Mouse (Mus musculus) lung, postnatal 0 days (tissue): Measurements from ENCODE around the gene Igsf23.

Source experiments
- CTCF ChIP-seq: IDR thresholded peaks from 2 replicates; pipeline ENCODE4 v1.5.1; 2016; ENCODE audit warnings: antibody characterized with exemption, mild to moderate bottlenecking
- EP300 ChIP-seq: IDR thresholded peaks from 2 replicates; pipeline ENCODE4 v1.6.1; 2016; ENCODE audit warnings: antibody characterized with exemption, mild to moderate bottlenecking, control low read depth

- TF ChIP-seq CTCF, result 0 out of 2 replicates have a peak, but pooled peaks have one; percentile 1
- TF ChIP-seq EP300, result no peak
Observed at GRCm38 (mm10) chr7:19969541-19970090, 19.1 kb upstream of the Igsf23 start.
